ENCODE assay signal across 8 mouse cellular contexts in the genomic region with DNA sequence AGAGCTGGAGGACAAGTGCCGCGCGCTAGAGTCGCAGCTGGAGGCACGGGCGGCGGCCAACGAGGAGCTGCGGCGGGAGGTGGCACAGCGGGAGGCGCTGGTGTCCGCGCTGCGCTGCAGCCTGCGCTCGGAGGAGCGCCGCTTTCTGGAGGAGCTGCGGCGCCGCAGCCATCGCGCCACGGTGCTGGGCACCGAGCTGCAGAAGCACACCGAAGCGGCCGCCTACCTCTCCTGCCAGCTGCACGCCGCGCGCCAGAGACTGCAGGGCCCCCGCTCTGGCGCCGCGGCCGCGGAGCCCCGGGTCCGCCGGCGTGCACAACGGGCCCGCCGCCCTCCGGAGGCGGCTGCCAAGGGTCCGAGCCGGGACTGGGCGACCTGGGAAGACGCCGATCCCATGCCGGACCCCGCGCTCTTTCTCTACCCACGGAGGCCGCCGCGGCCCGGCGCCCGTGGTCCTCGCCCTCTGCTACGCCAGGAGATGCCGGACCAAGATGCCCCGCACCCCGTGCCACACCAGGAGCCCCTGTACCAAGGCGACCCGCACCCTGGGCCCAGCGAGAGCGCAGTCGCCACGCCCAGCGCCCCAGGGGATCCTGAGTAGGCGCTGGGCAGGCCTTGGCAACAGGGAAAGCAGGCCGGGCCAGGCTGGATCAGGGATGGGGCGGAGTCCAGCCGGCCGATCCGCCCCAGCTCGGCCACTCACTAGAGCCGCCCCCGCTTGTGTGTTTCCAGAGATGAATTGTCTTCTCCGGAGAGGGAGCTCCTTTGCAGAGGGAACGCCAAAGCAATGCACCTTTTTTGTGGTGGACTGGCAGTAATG. TPM values are rescaled to one million over a fixed set of nuclear protein-coding genes. Genes with fewer than 3 reads are reported as not detected.
DNase-seq lines count a peak whose midpoint lies in the region; ATAC-seq lines count a peak whose summit lies in the region.

No protein-coding gene starts in this region.

- peak overlapping the region; percentile 95 for H3K4me2 ChIP-seq in hindbrain, embryonic 11.5 days (replicated peaks; ENCODE audit: low read depth, low read length)

- H3K4me3 ChIP-seq in hindbrain, embryonic 11.5 days (ENCODE audit: low read depth, low read length) = peak overlapping the region; percentile 74

- H3K27me3 ChIP-seq in hindbrain, embryonic 11.5 days (ENCODE audit: control insufficient read depth, insufficient read depth, low read length) = peaks cover 5% of the 10 kb centered on the region; the same call in 1 of the 2 replicates

- no peaks in the 10 kb centered on the region for H3K36me3 ChIP-seq in hindbrain, embryonic 11.5 days (ENCODE audit: control insufficient read depth, insufficient read depth, low read length)

- whole genome bisulfite sequencing in hindbrain, embryonic 11.5 days = 0% methylated on average over 85 of the region's 86 CpGs

- peak overlapping the region; percentile 86 for H3K27ac ChIP-seq in hindbrain, embryonic 11.5 days (ENCODE audit: low read depth, low read length)

- peak overlapping the region; percentile 83 for H3K9ac ChIP-seq in hindbrain, embryonic 11.5 days (ENCODE audit: low read depth, low read length)

- H3K9me3 ChIP-seq in hindbrain, embryonic 11.5 days (ENCODE audit: control insufficient read depth, low read length) = no peaks in the 10 kb centered on the region

- DNase-seq in T-cell, adult 2 months (ENCODE audit: low spot score) = peak; percentile 30
- peak; percentile 89 for DNase-seq in cerebellum, adult 9-11 months
- DNase-seq in frontal cortex, postnatal 10 days (ENCODE audit: low spot score in 2 of 2) = peak; percentile 35 to 60
- peak; percentile 82 for DNase-seq in hindbrain, embryonic 11.5 days (ENCODE audit: low spot score)
- DNase-seq in layer of hippocampus, postnatal 36 days = peak; percentile 65 to 66
- peak; percentile 82 to 90 for DNase-seq in lung, postnatal 4 days
- peak; percentile 69 to 73 for DNase-seq in right cerebral cortex, adult 2 months (ENCODE audit: low spot score in 2 of 2)
- peak; percentile 85 for DNase-seq in urinary bladder, postnatal 14 days (ENCODE audit: low spot score)

- ATAC-seq in hindbrain, embryonic 11.5 days (ENCODE audit: low FRiP score) = peak; percentile 88

- H3K4me1 ChIP-seq in hindbrain, embryonic 11.5 days (replicated peaks; ENCODE audit: control insufficient read depth, insufficient read depth, low read length) = peaks cover 5% of the 10 kb centered on the region

RNA-seq across cellular contexts. Expression of a gene that starts 11.1 kb away (rescaled TPM):
- polyA plus RNA-seq in hindbrain, embryonic 11.5 days (2014; fragmentation: Nextera tagmentation; extraction: Ambion mirVana) = 8.0 and 8.9 TPM in 2 replicates
- 10 to 100 TPM; 66.9 to 70.0 TPM for total RNA-seq in layer of hippocampus, postnatal 36 days (2021)

RNA-seq across cellular contexts. Expression of a gene that starts 18.8 kb away (rescaled TPM):
- polyA plus RNA-seq in hindbrain, embryonic 11.5 days (2014; fragmentation: Nextera tagmentation; extraction: Ambion mirVana) = 1.2 and 1.7 TPM in 2 replicates
- 10 to 100 TPM; 21.9 to 22.1 TPM for total RNA-seq in layer of hippocampus, postnatal 36 days (2021)

RNA-seq across cellular contexts. Expression of a gene that starts 27.5 kb away (rescaled TPM):
- 2.7 and 3.1 TPM in 2 replicates for polyA plus RNA-seq in hindbrain, embryonic 11.5 days (2014; fragmentation: Nextera tagmentation; extraction: Ambion mirVana)
- 100 to 1,000 TPM; 135 to 137 TPM for total RNA-seq in layer of hippocampus, postnatal 36 days (2021)

Comparison
In these comparisons a context has a peak if more than half of its experiments do, and no peak if none do; other contexts are left out.
1. Peak in every context shown above with its lines: DNase-seq, ATAC-seq, H3K4me3 ChIP-seq and H3K27ac ChIP-seq.
2. DNase-seq: peak in every context shown above with its lines; median percentile 89 in cerebellum, adult 9-11 months; 86 in lung, postnatal 4 days; 85 in urinary bladder, postnatal 14 days; 82 in hindbrain, embryonic 11.5 days; 71 in right cerebral cortex, adult 2 months; 66 in layer of hippocampus, postnatal 36 days; 48 in frontal cortex, postnatal 10 days; 30 in T-cell, adult 2 months.